Mouse (Mus musculus) stomach, postnatal 0 days (tissue): ENCODE results near the gene Col4a4.

Experiments
- CTCF ChIP-seq: IDR thresholded peaks from 2 replicates; pipeline ENCODE4 v1.5.1; 2016; ENCODE audit warnings: antibody characterized with exemption, low read depth, mild to moderate bottlenecking, moderate library complexity
- EP300 ChIP-seq: optimal IDR thresholded peaks from 2 replicates; pipeline ENCODE3; 2016; ENCODE audit warnings: antibody characterized with exemption

GRCm38 (mm10) chr1:82433649-82434005 lies 153.0 kb downstream of the Col4a4 start:
- no peak for TF ChIP-seq CTCF
- no peak for TF ChIP-seq EP300
